Mouse (Mus musculus): ENCODE results near the gene Elf4.

Gene Elf4

GRCm38 (mm10) chrX:48435477-48435900, 27.4 kb downstream of the Elf4 start:
- DNase-seq: no peak

- DNase-seq: no peak
Measured at GRCm38 (mm10) chrX:48434251-48434650, 28.7 kb downstream of the Elf4 start.

GRCm38 (mm10) chrX:48433527-48433899, 29.4 kb downstream of the Elf4 start:
- no peak for DNase-seq

- DNase-seq: no peak
Measured at GRCm38 (mm10) chrX:48432599-48433526, 30.1 kb downstream of the Elf4 start.

- DNase-seq: no peak
Measured at GRCm38 (mm10) chrX:48429538-48429937, 33.4 kb downstream of the Elf4 start.

GRCm38 (mm10) chrX:48429100-48429499, 33.8 kb downstream of the Elf4 start:
- no peak for DNase-seq

GRCm38 (mm10) chrX:48428642-48429041, 34.3 kb downstream of the Elf4 start:
- DNase-seq: no peak

GRCm38 (mm10) chrX:48428241-48428640, 34.7 kb downstream of the Elf4 start:
- DNase-seq: no peak

- no peak for DNase-seq
Measured at GRCm38 (mm10) chrX:48425280-48425679, 37.7 kb downstream of the Elf4 start.

- no peak for DNase-seq
Measured at GRCm38 (mm10) chrX:48424583-48424982, 38.3 kb downstream of the Elf4 start.

GRCm38 (mm10) chrX:48423671-48424070, 39.3 kb downstream of the Elf4 start:
- no peak for DNase-seq

GRCm38 (mm10) chrX:48422986-48423385, 39.9 kb downstream of the Elf4 start:
- no peak for DNase-seq

- DNase-seq: no peak
Measured at GRCm38 (mm10) chrX:48418417-48418816, 44.5 kb downstream of the Elf4 start.

- no peak for DNase-seq
Measured at GRCm38 (mm10) chrX:48414291-48414690, 48.6 kb downstream of the Elf4 start.

- DNase-seq: no peak
Measured at GRCm38 (mm10) chrX:48412629-48413028, 50.3 kb downstream of the Elf4 start.

GRCm38 (mm10) chrX:48410388-48410776, 52.5 kb downstream of the Elf4 start:
- DNase-seq: peak; percentile 29

- peak; percentile 81 for DNase-seq
Measured at GRCm38 (mm10) chrX:48409611-48410387, 53.1 kb downstream of the Elf4 start.

- DNase-seq: no peak
Measured at GRCm38 (mm10) chrX:48405141-48405540, 57.8 kb downstream of the Elf4 start.

GRCm38 (mm10) chrX:48399994-48400393, 62.9 kb downstream of the Elf4 start:
- no peak for DNase-seq

- DNase-seq: no peak
Measured at GRCm38 (mm10) chrX:48389380-48389779, 73.6 kb downstream of the Elf4 start.

GRCm38 (mm10) chrX:48385927-48386326, 77.0 kb downstream of the Elf4 start:
- no peak for DNase-seq

GRCm38 (mm10) chrX:48383643-48384042, 79.3 kb downstream of the Elf4 start:
- no peak for DNase-seq

- no peak for DNase-seq
Measured at GRCm38 (mm10) chrX:48367841-48368240, 95.1 kb downstream of the Elf4 start.
